8 mouse cellular contexts compared by ENCODE assay signal in genomic region chr5:102070414-102070768, GRCm38 (mm10). TPM values are rescaled to one million over a fixed set of nuclear protein-coding genes. Genes with fewer than 3 reads are reported as not detected.
A peak's percentile ranks its signal among the peaks of the same experiment; 100 is the strongest.
DNase-seq lines count a peak whose midpoint lies in the region; ATAC-seq and TF ChIP-seq lines count a peak whose summit lies in the region.

No protein-coding gene starts in this region.

- ATAC-seq in kidney, postnatal 0 days (replicated peaks; ENCODE audit: low FRiP score, low read depth): no peak
- no peak for ATAC-seq in heart, embryonic 16.5 days (replicated peaks; ENCODE audit: extremely low read depth, insufficient read depth, low FRiP score)
- ATAC-seq in liver, embryonic 16.5 days (ENCODE audit: low read depth): 0 out of 2 replicates have a peak, but pooled peaks have one; percentile 6
- ATAC-seq in neural tube, embryonic 15.5 days (ENCODE audit: low FRiP score): peak; percentile 1

- peak overlapping the region; percentile 99 for H3K4me3 ChIP-seq in kidney, postnatal 0 days (replicated peaks; ENCODE audit: low read depth, low read length)
- H3K4me3 ChIP-seq in cortical plate, adult 2 months (ENCODE audit: insufficient read depth, low read length): peak overlapping the region; percentile 96
- peak overlapping the region; percentile 93 for H3K4me3 ChIP-seq in heart, embryonic 16.5 days (ENCODE audit: low read length)
- peak overlapping the region; percentile 88 for H3K4me3 ChIP-seq in liver, embryonic 16.5 days (ENCODE audit: low read depth, low read length)
- H3K4me3 ChIP-seq in neural tube, embryonic 15.5 days (replicated peaks): peak overlapping the region; percentile 90

- no peaks in the 10 kb centered on the region for H3K36me3 ChIP-seq in kidney, postnatal 0 days (ENCODE audit: insufficient read depth, low read length)
- H3K36me3 ChIP-seq in heart, embryonic 16.5 days (ENCODE audit: control insufficient read depth, insufficient read depth): no peaks in the 10 kb centered on the region
- H3K36me3 ChIP-seq in liver, embryonic 16.5 days (ENCODE audit: control insufficient read depth, insufficient read depth): no peaks in the 10 kb centered on the region
- H3K36me3 ChIP-seq in neural tube, embryonic 15.5 days: no peaks in the 10 kb centered on the region

- no peaks in the 10 kb centered on the region for H3K9me3 ChIP-seq in kidney, postnatal 0 days (replicated peaks; ENCODE audit: low read length)
- no peaks in the 10 kb centered on the region for H3K9me3 ChIP-seq in heart, embryonic 16.5 days (replicated peaks; ENCODE audit: control insufficient read depth, low read length)
- no peaks in the 10 kb centered on the region for H3K9me3 ChIP-seq in liver, embryonic 16.5 days (replicated peaks; ENCODE audit: control insufficient read depth, low read length)
- no peaks in the 10 kb centered on the region for H3K9me3 ChIP-seq in neural tube, embryonic 15.5 days (replicated peaks)

- no peak for TF ChIP-seq POLR2A in cortical plate, adult 2 months (IDR thresholded peaks at IDR 0.05; ENCODE audit: extremely low read depth, insufficient read depth, low read length)

- no peak for TF ChIP-seq CTCF in kidney, postnatal 0 days (IDR thresholded peaks at IDR 0.05; ENCODE audit: low read depth)
- no peak for TF ChIP-seq CTCF in cortical plate, adult 2 months (IDR thresholded peaks at IDR 0.05; ENCODE audit: extremely low read depth, insufficient read depth, low read length)

- H3K4me2 ChIP-seq in kidney, postnatal 0 days (ENCODE audit: low read length): peak overlapping the region; percentile 86
- peak overlapping the region; percentile 75 for H3K4me2 ChIP-seq in heart, embryonic 16.5 days (ENCODE audit: low read depth, low read length)
- H3K4me2 ChIP-seq in liver, embryonic 16.5 days (ENCODE audit: low read depth, low read length): peak overlapping the region; percentile 75
- H3K4me2 ChIP-seq in neural tube, embryonic 15.5 days: peak overlapping the region; percentile 71

- peak overlapping the region; percentile 98 for H3K9ac ChIP-seq in kidney, postnatal 0 days (ENCODE audit: low read depth, low read length)
- peak overlapping the region; percentile 98 for H3K9ac ChIP-seq in heart, embryonic 16.5 days (ENCODE audit: low read length)
- peak overlapping the region; percentile 86 for H3K9ac ChIP-seq in liver, embryonic 16.5 days (ENCODE audit: low read depth, low read length)
- H3K9ac ChIP-seq in neural tube, embryonic 15.5 days (replicated peaks): peak overlapping the region; percentile 98

- peak overlapping the region; percentile 97 for H3K27ac ChIP-seq in kidney, postnatal 0 days
- peak overlapping the region; percentile 62 for H3K27ac ChIP-seq in cortical plate, adult 2 months (ENCODE audit: insufficient read depth, low read length)
- peak overlapping the region; percentile 91 for H3K27ac ChIP-seq in heart, embryonic 16.5 days (ENCODE audit: low read length)
- peak overlapping the region; percentile 83 for H3K27ac ChIP-seq in liver, embryonic 16.5 days (ENCODE audit: low read length)
- H3K27ac ChIP-seq in neural tube, embryonic 15.5 days (replicated peaks): peak overlapping the region; percentile 99

- H3K4me1 ChIP-seq in kidney, postnatal 0 days (replicated peaks; ENCODE audit: insufficient read depth, low read length): peaks cover 3% of the 10 kb centered on the region; the same call in 1 of the 2 replicates
- peaks cover 7% of the 10 kb centered on the region for H3K4me1 ChIP-seq in cortical plate, adult 2 months (ENCODE audit: control insufficient read depth, insufficient read depth, low read length)
- H3K4me1 ChIP-seq in heart, embryonic 16.5 days (ENCODE audit: control insufficient read depth, insufficient read depth, low read length): peaks cover 10% of the 10 kb centered on the region; the same call in 1 of the 2 replicates
- peaks cover 10% of the 10 kb centered on the region for H3K4me1 ChIP-seq in liver, embryonic 16.5 days (ENCODE audit: control insufficient read depth, low read depth, low read length)
- H3K4me1 ChIP-seq in neural tube, embryonic 15.5 days: peaks cover 51% of the 10 kb centered on the region

- peak; percentile 44 for DNase-seq in kidney, postnatal 0 days (ENCODE audit: low spot score)
- no peak for DNase-seq in kidney, adult 18-20 months
- DNase-seq in right cerebral cortex, postnatal 4 days: no peak
- no peak for DNase-seq in MN1 (ENCODE audit: low spot score)

- WGBS in kidney, postnatal 0 days: 15% methylated on average over 6 of the region's 6 CpGs
- WGBS in heart, embryonic 16.5 days: 32% methylated on average over 6 of the region's 6 CpGs
- WGBS in liver, embryonic 16.5 days (ENCODE audit: insufficient replicate concordance): 8% methylated on average over 6 of the region's 6 CpGs
- 8% methylated on average over 6 of the region's 6 CpGs for WGBS in neural tube, embryonic 15.5 days

- H3K27me3 ChIP-seq in kidney, postnatal 0 days (ENCODE audit: insufficient read depth, low read length): no peaks in the 10 kb centered on the region
- no peaks in the 10 kb centered on the region for H3K27me3 ChIP-seq in heart, embryonic 16.5 days (ENCODE audit: control insufficient read depth, insufficient read depth, low read length)
- no peaks in the 10 kb centered on the region for H3K27me3 ChIP-seq in liver, embryonic 16.5 days (ENCODE audit: control insufficient read depth, insufficient read depth, low read depth, low read length)
- no peaks in the 10 kb centered on the region for H3K27me3 ChIP-seq in neural tube, embryonic 15.5 days (replicated peaks)

RNA-seq across cellular contexts. Expression of gene Wdfy3, which starts 0.7 kb away (rescaled TPM):
- 15.1 and 16.3 TPM in 2 replicates for polyA plus RNA-seq in kidney, postnatal 0 days (2015; fragmentation: Nextera tagmentation; extraction: Ambion mirVana)
- 43.6 and 47.8 TPM in 2 replicates for polyA plus RNA-seq in cortical plate, adult 2 months (2012; rRNA removed)
- 8.0 and 9.3 TPM in 2 replicates for polyA plus RNA-seq in heart, embryonic 16.5 days (2015; fragmentation: Nextera tagmentation; extraction: Ambion mirVana)
- 4.4 and 4.5 TPM in 2 replicates for polyA plus RNA-seq in liver, embryonic 16.5 days (2015; fragmentation: Nextera tagmentation; extraction: Ambion mirVana)
- 20.5 and 22.9 TPM in 2 replicates for polyA plus RNA-seq in neural tube, embryonic 15.5 days (2015; fragmentation: Nextera tagmentation; extraction: Ambion mirVana)

Comparison
In these comparisons a context has a peak if more than half of its experiments do, and no peak if none do; other contexts are left out.
1. ATAC-seq: peak in liver, embryonic 16.5 days (single experiment) and neural tube, embryonic 15.5 days (single experiment); none in kidney, postnatal 0 days (single experiment) and heart, embryonic 16.5 days (single experiment).
2. Peak in every context shown above with its lines, with median percentiles within 50 percentile points of each other: H3K27ac ChIP-seq, H3K4me2 ChIP-seq, H3K4me3 ChIP-seq and H3K9ac ChIP-seq.